Comparison of ENCODE assay signal across 8 mouse cellular contexts in genomic region chr2:181864536-181864860, GRCm38 (mm10). TPM values are rescaled to one million over a fixed set of nuclear protein-coding genes. Genes with fewer than 3 reads are reported as not detected.
DNase-seq lines count a peak whose midpoint lies in the region; ATAC-seq and TF ChIP-seq lines count a peak whose summit lies in the region.

No protein-coding gene starts in this region.

- H3K4me1 ChIP-seq in heart, adult 2 months (ENCODE audit: control insufficient read depth, insufficient read depth, low read length), result peaks cover 2% of the 10 kb centered on the region
- H3K4me1 ChIP-seq in liver, embryonic 13.5 days (replicated peaks), result peaks cover 27% of the 10 kb centered on the region

- peak overlapping the region; percentile 65 for H3K4me3 ChIP-seq in heart, adult 2 months
- H3K4me3 ChIP-seq in liver, embryonic 13.5 days (replicated peaks), result peak overlapping the region; percentile 85

- peak overlapping the region; percentile 93 for H3K4me2 ChIP-seq in liver, embryonic 13.5 days

- no peaks in the 10 kb centered on the region for H3K79me2 ChIP-seq in heart, adult 2 months (replicated peaks; ENCODE audit: control insufficient read depth, insufficient read depth, low read length)

- H3K9ac ChIP-seq in heart, adult 2 months (ENCODE audit: low read depth, low read length), result peak overlapping the region; percentile 42
- peak overlapping the region; percentile 85 for H3K9ac ChIP-seq in liver, embryonic 13.5 days

- no peak for TF ChIP-seq POLR2A in heart, adult 2 months (IDR thresholded peaks at IDR 0.05; ENCODE audit: insufficient read depth, low read depth, low read length)

- peak; percentile 0; the same call in 1 of the 2 replicates for ATAC-seq in liver, embryonic 13.5 days (ENCODE audit: low read depth)

- no peaks in the 10 kb centered on the region for H3K9me3 ChIP-seq in liver, embryonic 13.5 days (replicated peaks)

- no peaks in the 10 kb centered on the region; the same call in 1 of the 2 replicates for H3K36me3 ChIP-seq in heart, adult 2 months (ENCODE audit: control insufficient read depth, insufficient read depth, low read length)
- H3K36me3 ChIP-seq in liver, embryonic 13.5 days, result peaks cover 18% of the 10 kb centered on the region

- H3K27me3 ChIP-seq in heart, adult 2 months (ENCODE audit: control insufficient read depth, insufficient read depth, low read length), result no peaks in the 10 kb centered on the region
- H3K27me3 ChIP-seq in liver, embryonic 13.5 days, result no peaks in the 10 kb centered on the region

- WGBS in heart, adult 2 months, result under 1% methylated on average over 22 of the region's 22 CpGs
- under 1% methylated on average over 22 of the region's 22 CpGs for WGBS in liver, embryonic 13.5 days (ENCODE audit: insufficient replicate concordance)

- no peak for TF ChIP-seq CTCF in heart, adult 2 months (IDR thresholded peaks at IDR 0.05)

- intact Hi-C loops in heart, adult 2 months (cut with DNase I), result loop anchor here (2.0 to 10.0 kb wide), 2 partner anchors 26 to 240 kb away; no protein-coding TSS in a partner anchor
- intact Hi-C loops in heart, postnatal 10 days (cut with DNase I), result loop anchor here (10.0 kb wide), 1 partner anchor 260 kb away; no protein-coding TSS in a partner anchor

- TF ChIP-seq EP300 in heart, adult 2 months (IDR thresholded peaks at IDR 0.05; ENCODE audit: insufficient read depth, low read depth, low read length), result no peak

- peak overlapping the region; percentile 22 for H3K27ac ChIP-seq in heart, adult 2 months
- H3K27ac ChIP-seq in liver, embryonic 13.5 days, result peak overlapping the region; percentile 83

- DNase-seq in heart, adult 2 months, result no peak
- no peak for DNase-seq in heart, postnatal 10 days
- DNase-seq in thymus, postnatal 14 days, result peak; percentile 13
- DNase-seq in thymus, postnatal 0 days (ENCODE audit: low spot score), result no peak
- DNase-seq in liver, embryonic 13.5 days, result no peak
- no peak for DNase-seq in urinary bladder, adult 2 months (ENCODE audit: low spot score)
- no peak for DNase-seq in thymus, postnatal 36 days
- no peak for DNase-seq in embryo, embryonic 11 days

RNA-seq across cellular contexts. Expression of gene Polr3k, which starts 0.4 kb away (rescaled TPM):
- 1 to 10 TPM; 9.3 to 9.8 TPM for total RNA-seq in heart, adult 2 months (2021)
- 2.9 and 6.8 TPM in 2 replicates for polyA plus RNA-seq in heart, adult 2 months (2012; rRNA removed)
- total RNA-seq in heart, postnatal 10 days (2021), result 10 to 100 TPM; 11.4 to 12.8 TPM
- 79.6 and 86.3 TPM in 2 replicates for polyA plus RNA-seq in thymus, postnatal 0 days (2015; fragmentation: Nextera tagmentation; extraction: Ambion mirVana)
- polyA plus RNA-seq in liver, embryonic 13.5 days (2015; fragmentation: Nextera tagmentation; extraction: Ambion mirVana), result 41.2 and 41.5 TPM in 2 replicates
- 20.5 and 23.0 TPM in 2 replicates for polyA plus RNA-seq in urinary bladder, adult 2 months (2012; rRNA removed)

RNA-seq across cellular contexts. Expression of gene Pcmtd2, which starts 26.8 kb away (rescaled TPM):
- 10 to 100 TPM; 45.5 to 52.7 TPM for total RNA-seq in heart, adult 2 months (2021)
- polyA plus RNA-seq in heart, adult 2 months (2012; rRNA removed), result 32.8 and 51.0 TPM in 2 replicates
- total RNA-seq in heart, postnatal 10 days (2021), result 10 to 100 TPM; 40.8 to 48.7 TPM
- polyA plus RNA-seq in thymus, postnatal 0 days (2015; fragmentation: Nextera tagmentation; extraction: Ambion mirVana), result 42.0 and 52.9 TPM in 2 replicates
- polyA plus RNA-seq in liver, embryonic 13.5 days (2015; fragmentation: Nextera tagmentation; extraction: Ambion mirVana), result 14.2 and 16.9 TPM in 2 replicates
- 43.8 and 51.5 TPM in 2 replicates for polyA plus RNA-seq in urinary bladder, adult 2 months (2012; rRNA removed)
